ENCODE assay signal across 8 mouse cellular contexts in the genomic region with DNA sequence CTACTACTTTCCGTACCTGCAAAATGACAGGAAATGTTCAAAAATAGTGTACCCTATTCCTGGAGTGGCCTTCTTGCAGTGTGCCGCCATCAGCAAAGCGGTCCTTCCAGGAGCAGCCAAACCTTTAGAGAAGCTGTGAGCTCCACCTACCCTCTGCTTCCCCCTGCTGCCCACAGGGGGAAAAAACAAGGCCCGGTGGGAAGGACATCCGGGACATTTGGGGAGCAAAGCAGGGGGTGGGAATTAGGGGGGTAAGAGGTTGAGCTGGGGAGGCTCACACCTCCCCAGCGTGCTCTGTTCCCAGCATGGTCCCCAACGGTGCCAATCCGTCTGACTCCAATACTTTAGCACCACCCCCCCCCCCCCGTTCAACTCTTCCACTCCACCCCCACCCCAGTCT. TPM values are rescaled to one million over a fixed set of nuclear protein-coding genes. Genes with fewer than 3 reads are reported as not detected.
A peak's percentile ranks its signal among the peaks of the same experiment; 100 is the strongest.
DNase-seq lines count a peak whose midpoint lies in the region; ATAC-seq lines count a peak whose summit lies in the region.

No protein-coding gene starts in this region.

- peak overlapping the region; percentile 52 for H3K4me2 ChIP-seq in hindbrain, embryonic 12.5 days (replicated peaks)

- peak; percentile 85 for DNase-seq in R1 (ENCODE audit: low read depth, low spot score)
- peak; percentile 90 for DNase-seq in cerebellum, postnatal 10 days
- DNase-seq in frontal cortex, postnatal 14 days (ENCODE audit: low spot score in 2 of 2), result peak; percentile 79 to 80
- peak; percentile 79 to 80 for DNase-seq in layer of hippocampus, postnatal 36 days
- DNase-seq in lung, postnatal 14 days, result peak; percentile 84
- peak; percentile 85 for DNase-seq in right cerebral cortex, adult 18-20 months

- H3K27me3 ChIP-seq in hindbrain, embryonic 12.5 days, result no peaks in the 10 kb centered on the region

- peak overlapping the region; percentile 39; the same call in 1 of the 2 replicates for H3K9ac ChIP-seq in hindbrain, embryonic 12.5 days

- H3K4me1 ChIP-seq in hindbrain, embryonic 12.5 days, result peaks cover 23% of the 10 kb centered on the region

- no peaks in the 10 kb centered on the region for H3K9me3 ChIP-seq in hindbrain, embryonic 12.5 days (replicated peaks)

- peak; percentile 81 for ATAC-seq in hindbrain, embryonic 12.5 days (ENCODE audit: low FRiP score)
- ATAC-seq in erythroid progenitor cell, adult 5-6 weeks (replicated peaks; ENCODE audit: low FRiP score, poor library complexity, severe bottlenecking), result no peak

- 7% methylated on average over 9 of the region's 9 CpGs for WGBS in hindbrain, embryonic 12.5 days

- H3K36me3 ChIP-seq in hindbrain, embryonic 12.5 days, result no peaks in the 10 kb centered on the region

- no peak overlapping the region for H3K27ac ChIP-seq in hindbrain, embryonic 12.5 days

- peak overlapping the region; percentile 21 for H3K4me3 ChIP-seq in hindbrain, embryonic 12.5 days

RNA-seq across cellular contexts. Expression of gene Fmod, which starts 8.9 kb away (rescaled TPM):
- polyA plus RNA-seq in hindbrain, embryonic 12.5 days (2016; fragmentation: Nextera tagmentation; extraction: Ambion mirVana), result 12.7 and 19.8 TPM in 2 replicates
- 1 to 10 TPM; 4.0 to 7.8 TPM for total RNA-seq in layer of hippocampus, postnatal 36 days (2021)
- total RNA-seq in erythroid progenitor cell, adult 5-6 weeks (2015; ENCODE audit: low replicate concordance), result not detected in 2 replicates
- total RNA-seq in erythroid progenitor cell, adult 5-6 weeks (2017; ENCODE audit: low replicate concordance), result not detected in 2 replicates

RNA-seq across cellular contexts. Expression of gene Btg2, which starts 32.9 kb away (rescaled TPM):
- polyA plus RNA-seq in hindbrain, embryonic 12.5 days (2016; fragmentation: Nextera tagmentation; extraction: Ambion mirVana), result 90.4 and 105 TPM in 2 replicates
- total RNA-seq in layer of hippocampus, postnatal 36 days (2021), result 10 to 100 TPM; 18.7 to 18.9 TPM
- total RNA-seq in erythroid progenitor cell, adult 5-6 weeks (2015; ENCODE audit: low replicate concordance), result 156 and 184 TPM in 2 replicates
- 261 and 289 TPM in 2 replicates for total RNA-seq in erythroid progenitor cell, adult 5-6 weeks (2017; ENCODE audit: low replicate concordance)

Comparison
In these comparisons a context has a peak if more than half of its experiments do, and no peak if none do; other contexts are left out.
1. RNA of gene Fmod, which starts 8.9 kb away (total RNA-seq): 4.0 to 7.8 TPM in layer of hippocampus, postnatal 36 days; not detected in erythroid progenitor cell, adult 5-6 weeks; every median in the first group is over 4 times any median in the second.
2. RNA of gene Btg2, which starts 32.9 kb away (total RNA-seq): 156 to 289 TPM in erythroid progenitor cell, adult 5-6 weeks; 18.7 to 18.9 TPM in layer of hippocampus, postnatal 36 days; every median in the first group is over 4 times any median in the second.
3. Peak in every context shown above with its lines, with median percentiles within 50 percentile points of each other: DNase-seq.